Mouse (Mus musculus) liver, embryonic 13.5 days (tissue): ENCODE measurements at regions not wholly inside any gene's neighbourhood (a gene's known extent, or its start where the extent isn't known, plus 50 kb on each side); places are given as distances from the start of the nearest gene placed in this dataset.

ENCODE experiments used
- ATAC-seq: fragments of 200-750 bp; cut with Nextera tagmentation; 2 replicates; pipeline ENCODE4 v1.8.0; 2017; ENCODE audit warnings: low read depth, mild to moderate bottlenecking, moderate number of reproducible peaks, moderate library complexity
- DNase-seq: peaks from one replicate; pipeline ENCODE4 v3.0.0; 2022
- H3K27ac ChIP-seq: fragments of 300-500 bp; sonication (generic); 2 replicates; pipeline ENCODE4 v1.5.1; 2015; ENCODE audit warnings: moderate library complexity, mild to moderate bottlenecking, inconsistent platforms
- H3K27me3 ChIP-seq: fragments of 300-500 bp; sonication (generic); 2 replicates; pipeline ENCODE4 v1.6.1; 2015; ENCODE audit warnings: mild to moderate bottlenecking, inconsistent platforms
- H3K36me3 ChIP-seq: fragments of 300-500 bp; sonication (generic); 2 replicates; pipeline ENCODE4 v1.6.1; 2015; ENCODE audit warnings: mild to moderate bottlenecking, inconsistent platforms
- H3K4me1 ChIP-seq: fragments of 300-500 bp; sonication (generic); replicated peaks from 2 replicates; pipeline ENCODE4 v1.6.1; 2015; ENCODE audit warnings: inconsistent platforms
- H3K4me2 ChIP-seq: fragments of 300-500 bp; sonication (generic); 2 replicates; pipeline ENCODE4 v1.6.1; 2015; ENCODE audit warnings: inconsistent platforms, mild to moderate bottlenecking, moderate library complexity
- H3K4me3 ChIP-seq: fragments of 300-500 bp; sonication (generic); replicated peaks from 2 replicates; pipeline ENCODE4 v1.5.1; 2015; ENCODE audit warnings: mild to moderate bottlenecking, inconsistent platforms
- H3K9ac ChIP-seq: fragments of 300-500 bp; sonication (generic); 2 replicates; pipeline ENCODE4 v1.6.1; 2015; ENCODE audit warnings: mild to moderate bottlenecking, inconsistent platforms
- H3K9me3 ChIP-seq: fragments of 300-500 bp; sonication (generic); replicated peaks from 2 replicates; pipeline ENCODE4 v1.6.1; 2016; ENCODE audit warnings: inconsistent platforms
- WGBS: fragments of 180-500 bp; shearing (Covaris S2); methylation state at CpG from one replicate; pipeline ENCODE4 v1.1.7; 2015; ENCODE audit not compliant: insufficient replicate concordance; 5-methylcytosine and 5-hydroxymethylcytosine counted together

DNA sequence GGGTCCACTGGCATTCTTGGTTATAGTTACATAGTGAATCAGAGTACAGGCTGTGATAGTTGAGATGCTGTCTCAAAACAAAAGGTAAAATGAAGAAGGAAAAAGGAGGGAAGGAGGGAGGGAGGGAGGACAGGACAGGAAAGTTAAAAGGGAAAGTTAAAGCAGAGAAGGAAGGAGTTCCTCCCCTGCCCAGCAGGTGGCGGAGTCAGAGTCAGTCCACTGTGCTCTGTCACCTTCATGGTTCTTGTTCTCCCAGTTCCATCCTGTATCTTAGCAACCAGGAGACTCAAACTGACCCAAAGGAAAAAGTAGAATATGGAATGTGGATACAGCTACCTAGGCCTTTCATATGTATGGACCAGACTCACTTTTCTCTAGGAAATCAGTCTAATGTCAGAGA, 288.3 kb downstream of the Pdcd6ip start:
- no peaks in the 10 kb centered on the region for H3K4me1 ChIP-seq
- no peak overlapping the region for H3K27ac ChIP-seq
- DNase-seq (no peak), ATAC-seq (no peak)
- no peak overlapping the region for H3K4me3 ChIP-seq
- H3K27me3 ChIP-seq, result no peaks in the 10 kb centered on the region
- H3K36me3 ChIP-seq, result no peaks in the 10 kb centered on the region
- 100% methylated on average over 1 of the region's 1 CpGs for WGBS
- H3K4me2 ChIP-seq, result no peak overlapping the region
- H3K9me3 ChIP-seq, result no peaks in the 10 kb centered on the region
- H3K9ac ChIP-seq, result no peak overlapping the region

DNA sequence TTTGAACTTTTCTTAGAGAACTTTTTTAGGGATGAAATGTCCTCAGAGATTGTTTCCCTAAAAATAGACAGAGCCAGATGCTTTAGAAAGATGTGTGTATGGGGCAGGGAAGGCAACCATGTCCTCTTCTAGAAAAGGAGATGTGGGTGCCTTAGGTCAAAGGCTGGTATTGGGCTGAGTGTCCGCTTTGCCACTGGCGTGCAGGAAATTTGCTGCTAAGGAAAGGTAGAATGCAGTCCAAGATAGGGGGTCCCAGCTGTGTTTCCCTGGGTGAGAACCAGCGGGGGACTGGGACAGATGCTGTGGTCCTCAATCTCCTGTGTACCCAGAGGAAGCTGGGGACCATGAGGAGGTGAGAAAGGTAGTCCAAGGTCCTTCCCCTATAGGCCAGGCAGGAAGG, 291.0 kb downstream of the Pdcd6ip start:
- no peaks in the 10 kb centered on the region for H3K4me1 ChIP-seq
- ATAC-seq, result no peak
- no peak for DNase-seq
- no peaks in the 10 kb centered on the region for H3K27me3 ChIP-seq
- H3K36me3 ChIP-seq, result no peaks in the 10 kb centered on the region
- H3K9me3 ChIP-seq, result no peaks in the 10 kb centered on the region
- H3K9ac ChIP-seq, result no peak overlapping the region
- 61% methylated on average over 3 of the region's 3 CpGs for WGBS
- H3K4me3 ChIP-seq, result no peak overlapping the region
- H3K4me2 ChIP-seq, result no peak overlapping the region
- no peak overlapping the region for H3K27ac ChIP-seq

- Histone ChIP-seq H3K4me1 (no peaks in the 10 kb centered on the region), H3K9ac (no peak overlapping the region), H3K4me3 (no peak overlapping the region), H3K4me2 (no peak overlapping the region), H3K27me3 (no peaks in the 10 kb centered on the region), H3K9me3 (no peaks in the 10 kb centered on the region), H3K36me3 (no peaks in the 10 kb centered on the region), H3K27ac (no peak overlapping the region)
- DNase-seq (no peak), ATAC-seq (no peak)
- 41% methylated on average over 5 of the region's 5 CpGs for WGBS
Measured at GRCm38 (mm10) chr9:113415511-113415931, 292.5 kb downstream of the Pdcd6ip start.

GRCm38 (mm10) chr9:113414690-113415089, 293.4 kb downstream of the Pdcd6ip start:
- Histone ChIP-seq H3K4me1 (no peaks in the 10 kb centered on the region), H3K27me3 (no peaks in the 10 kb centered on the region), H3K27ac (no peak overlapping the region), H3K9me3 (no peaks in the 10 kb centered on the region), H3K4me2 (no peak overlapping the region), H3K9ac (no peak overlapping the region), H3K4me3 (no peak overlapping the region), H3K36me3 (no peaks in the 10 kb centered on the region)
- no peak for ATAC-seq
- WGBS, result 41% methylated on average over 1 of the region's 1 CpGs
- no peak for DNase-seq

GRCm38 (mm10) chr9:113413851-113414250, 294.2 kb downstream of the Pdcd6ip start:
- DNase-seq (no peak), ATAC-seq (no peak)
- Histone ChIP-seq H3K4me3 (no peak overlapping the region), H3K4me2 (no peak overlapping the region), H3K27me3 (no peaks in the 10 kb centered on the region), H3K4me1 (no peaks in the 10 kb centered on the region), H3K9me3 (no peaks in the 10 kb centered on the region), H3K9ac (no peak overlapping the region), H3K27ac (no peak overlapping the region), H3K36me3 (no peaks in the 10 kb centered on the region)
- WGBS, result 55% methylated on average over 3 of the region's 3 CpGs

GRCm38 (mm10) chr9:113411638-113412037, 296.4 kb downstream of the Pdcd6ip start:
- Histone ChIP-seq H3K9me3 (no peaks in the 10 kb centered on the region), H3K36me3 (no peaks in the 10 kb centered on the region), H3K27ac (no peak overlapping the region), H3K4me3 (no peak overlapping the region), H3K4me1 (no peaks in the 10 kb centered on the region), H3K27me3 (no peaks in the 10 kb centered on the region), H3K4me2 (no peak overlapping the region), H3K9ac (no peak overlapping the region)
- ATAC-seq (no peak), DNase-seq (no peak)
- WGBS, result 70% methylated on average over 4 of the region's 4 CpGs

DNA sequence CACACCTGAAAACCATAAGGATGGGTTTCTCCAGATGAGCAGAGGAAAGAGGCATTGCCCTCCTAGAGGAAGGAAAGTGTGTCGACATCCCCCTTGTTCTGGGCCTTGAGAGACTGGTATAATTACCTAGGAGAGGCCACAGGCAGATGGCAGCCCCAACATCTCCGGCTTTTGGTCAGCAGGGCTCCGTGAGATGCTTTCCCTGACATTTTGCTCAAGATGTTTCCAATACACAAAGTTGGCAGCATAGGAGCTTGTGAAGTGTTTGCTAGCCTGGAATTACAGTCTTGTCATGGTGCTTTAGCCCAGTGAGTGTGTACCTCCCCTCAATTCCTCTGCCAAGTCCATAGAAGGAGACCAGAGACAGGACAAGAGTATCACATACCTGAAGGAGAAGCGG, 299.5 kb downstream of the Pdcd6ip start:
- 56% methylated on average over 4 of the region's 4 CpGs for WGBS
- H3K4me3 ChIP-seq, result no peak overlapping the region
- no peak overlapping the region for H3K4me2 ChIP-seq

GRCm38 (mm10) chr9:113394320-113394719, 313.7 kb downstream of the Pdcd6ip start:
- H3K27me3 ChIP-seq, result no peaks in the 10 kb centered on the region
- WGBS, result 59% methylated on average over 3 of the region's 3 CpGs

More for the DNA sequence above, 299.5 kb downstream of the Pdcd6ip start:
- ATAC-seq (no peak), DNase-seq (no peak)
- Histone ChIP-seq H3K9me3 (no peaks in the 10 kb centered on the region), H3K36me3 (no peaks in the 10 kb centered on the region), H3K4me1 (no peaks in the 10 kb centered on the region), H3K27me3 (no peaks in the 10 kb centered on the region), H3K9ac (no peak overlapping the region), H3K27ac (no peak overlapping the region)

GRCm38 (mm10) chr9:113387356-113387755, 320.7 kb downstream of the Pdcd6ip start:
- no peaks in the 10 kb centered on the region for H3K36me3 ChIP-seq
- DNase-seq (no peak), ATAC-seq (no peak)
- H3K9ac ChIP-seq, result no peak overlapping the region
- H3K4me2 ChIP-seq, result no peak overlapping the region
- H3K4me1 ChIP-seq, result no peaks in the 10 kb centered on the region
- H3K27me3 ChIP-seq, result no peaks in the 10 kb centered on the region
- no peak overlapping the region for H3K27ac ChIP-seq
- peaks cover 11% of the 10 kb centered on the region for H3K9me3 ChIP-seq
- no peak overlapping the region for H3K4me3 ChIP-seq
- WGBS, result 65% methylated on average over 12 of the region's 12 CpGs

More at GRCm38 (mm10) chr9:113394320-113394719, 313.7 kb downstream of the Pdcd6ip start:
- H3K4me3 ChIP-seq, result no peak overlapping the region
- no peak for DNase-seq
- 0 out of 2 replicates have a peak, but pooled peaks cover 6% of the 10 kb centered on the region for H3K9me3 ChIP-seq
- no peaks in the 10 kb centered on the region for H3K4me1 ChIP-seq
- H3K9ac ChIP-seq, result no peak overlapping the region
- no peak overlapping the region for H3K4me2 ChIP-seq
- no peaks in the 10 kb centered on the region for H3K36me3 ChIP-seq
- ATAC-seq, result no peak
- no peak overlapping the region for H3K27ac ChIP-seq

DNA sequence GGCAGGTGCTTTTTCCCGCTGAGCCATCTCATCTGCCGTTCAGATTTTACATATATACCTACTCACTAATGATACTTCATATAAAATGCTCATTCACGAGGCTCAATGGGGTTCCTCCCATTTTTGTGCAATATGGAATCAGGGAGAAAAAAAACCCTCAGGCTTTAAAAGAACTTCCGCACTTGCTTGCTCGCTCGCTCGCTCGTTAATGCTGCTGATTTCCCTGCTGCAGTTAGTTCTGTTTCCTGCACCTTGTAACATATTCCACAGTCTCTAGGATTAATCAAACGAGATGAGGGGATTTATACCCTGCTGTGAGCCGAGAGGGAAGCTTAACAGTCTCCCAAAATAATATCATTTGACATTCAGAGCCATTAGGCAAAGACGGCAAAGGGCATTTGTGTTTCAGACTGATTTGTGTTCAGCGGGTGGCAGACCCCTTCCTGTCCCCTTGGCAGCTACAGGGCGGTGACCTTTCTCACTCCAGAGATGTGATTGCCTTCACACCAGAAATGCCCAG, 326.4 kb downstream of the Pdcd6ip start:
- 55% methylated on average over 13 of the region's 13 CpGs for WGBS
- no peaks in the 10 kb centered on the region for H3K36me3 ChIP-seq
- no peak for ATAC-seq
- H3K27ac ChIP-seq, result no peak overlapping the region
- no peak overlapping the region for H3K4me3 ChIP-seq
- H3K9me3 ChIP-seq, result peaks cover 18% of the 10 kb centered on the region
- H3K27me3 ChIP-seq, result no peaks in the 10 kb centered on the region
- H3K4me1 ChIP-seq, result no peaks in the 10 kb centered on the region
- no peak for DNase-seq
- no peak overlapping the region for H3K9ac ChIP-seq
- no peak overlapping the region for H3K4me2 ChIP-seq

- H3K4me3 ChIP-seq, result no peak overlapping the region
- H3K36me3 ChIP-seq, result no peaks in the 10 kb centered on the region
- no peak for DNase-seq
- no peak overlapping the region for H3K9ac ChIP-seq
- no peak overlapping the region for H3K4me2 ChIP-seq
- no peak overlapping the region for H3K27ac ChIP-seq
- no peak for ATAC-seq
- H3K27me3 ChIP-seq, result no peaks in the 10 kb centered on the region
- H3K9me3 ChIP-seq, result peaks cover 18% of the 10 kb centered on the region
- H3K4me1 ChIP-seq, result no peaks in the 10 kb centered on the region
- 64% methylated on average over 17 of the region's 17 CpGs for WGBS
Measured at GRCm38 (mm10) chr9:113380408-113381129, 327.5 kb downstream of the Pdcd6ip start.

GRCm38 (mm10) chr9:113378525-113378924, 329.5 kb downstream of the Pdcd6ip start:
- H3K9ac ChIP-seq, result no peak overlapping the region
- no peak overlapping the region for H3K4me2 ChIP-seq
- no peak overlapping the region for H3K27ac ChIP-seq
- WGBS, result 48% methylated on average over 2 of the region's 2 CpGs
- peaks cover 13% of the 10 kb centered on the region; the same call in 1 of the 2 replicates for H3K9me3 ChIP-seq
- no peak overlapping the region for H3K4me3 ChIP-seq
- no peaks in the 10 kb centered on the region for H3K27me3 ChIP-seq
- DNase-seq (no peak), ATAC-seq (no peak)
- no peaks in the 10 kb centered on the region for H3K4me1 ChIP-seq
- no peaks in the 10 kb centered on the region for H3K36me3 ChIP-seq
